Mouse (Mus musculus): ENCODE data around the gene Dync1li1. TPM values are rescaled to one million over a fixed set of nuclear protein-coding genes. Genes with fewer than 3 reads are reported as not detected.

Gene Dync1li1
- polyA plus RNA-seq, 1 experiment from 2014 or later = 51.8 TPM

Other genes with a start within 250 kb of the Dync1li1 start
- not detected in 2 replicates for gene Ccr4, start 183.9 kb upstream of the Dync1li1 start, polyA plus RNA-seq (2014; fragmentation: Nextera tagmentation; extraction: Ambion mirVana)
- 0.30 TPM in 1 of 2 replicates, not detected in the other for gene C130032M10Rik, start 173.1 kb upstream of the Dync1li1 start, polyA plus RNA-seq (2014; fragmentation: Nextera tagmentation; extraction: Ambion mirVana)
- 2.6 and 3.1 TPM in 2 replicates for gene Trim71, start 124.4 kb upstream of the Dync1li1 start, polyA plus RNA-seq (2014; fragmentation: Nextera tagmentation; extraction: Ambion mirVana)
- 52.8 and 57.7 TPM in 2 replicates for gene Cnot10, start 48.6 kb upstream of the Dync1li1 start, polyA plus RNA-seq (2014; fragmentation: Nextera tagmentation; extraction: Ambion mirVana)
- gene Cmtm6, start 42.3 kb downstream of the Dync1li1 start, polyA plus RNA-seq (2014; fragmentation: Nextera tagmentation; extraction: Ambion mirVana) = 36.6 and 40.6 TPM in 2 replicates
- gene Cmtm7, start 93.1 kb downstream of the Dync1li1 start, polyA plus RNA-seq (2014; fragmentation: Nextera tagmentation; extraction: Ambion mirVana) = 93.7 and 99.4 TPM in 2 replicates
- 21.2 and 24.8 TPM in 2 replicates for gene Cmtm8, start 155.4 kb downstream of the Dync1li1 start, polyA plus RNA-seq (2014; fragmentation: Nextera tagmentation; extraction: Ambion mirVana)
- 18.2 TPM in 2 replicates for gene Gpd1l, start 245.2 kb downstream of the Dync1li1 start, polyA plus RNA-seq (2014; fragmentation: Nextera tagmentation; extraction: Ambion mirVana)

Measured in liver, embryonic 11.5 days (tissue).